Mouse (Mus musculus) CD4-positive, CD25-positive, alpha-beta regulatory T cell (primary cell): Measurements from ENCODE around the gene Hdgfl3. TPM values are rescaled to one million over a fixed set of nuclear protein-coding genes. Genes with fewer than 3 reads are reported as not detected.

Experiments
- polyA plus RNA-seq: library from polyadenylated mRNA; unstranded; fragments of 100-300 nt; shearing (Covaris generic); gene quantifications from one replicate; pipeline ENCODE4 v1.2.1, GENCODE M21; 2017

Hdgfl3 gene
- polyA plus RNA-seq: 15.8 TPM

GRCm38 (mm10) chr7:81934267-81934745, at the start of gene Hdgfl3:
Gene Hdgfl3 (minus strand): TSS chr7:81934473.

GRCm38 (mm10) chr7:81858968-81859721, 75.1 kb downstream of the Hdgfl3 start, which contains the start of gene Tm6sf1:
Gene Tm6sf1 (plus strand): TSS chr7:81859001.

GRCm38 (mm10) chr7:81855694-81856093, 78.6 kb downstream of the Hdgfl3 start, which contains the start of gene Gm10160:
Gene Gm10160 (minus strand): TSS chr7:81855794.

Other genes with a start within 250 kb of the Hdgfl3 start
- gene Homer2, start 226.9 kb downstream of the Hdgfl3 start, polyA plus RNA-seq: 0.41 TPM
- gene Ramac, start 171.5 kb downstream of the Hdgfl3 start, polyA plus RNA-seq: 148 TPM
- 63.6 TPM for gene 3110040N11Rik, start 145.0 kb downstream of the Hdgfl3 start, polyA plus RNA-seq
- gene Btbd1, start 105.0 kb downstream of the Hdgfl3 start, polyA plus RNA-seq: 116 TPM
- gene Gm10160, start 78.7 kb downstream of the Hdgfl3 start, polyA plus RNA-seq: not detected
- 14.4 TPM for gene Tm6sf1, start 75.5 kb downstream of the Hdgfl3 start, polyA plus RNA-seq
- not detected for gene Bnc1, start 57.8 kb upstream of the Hdgfl3 start, polyA plus RNA-seq
- 24.2 TPM for gene Sh3gl3, start 239.4 kb upstream of the Hdgfl3 start, polyA plus RNA-seq